Mouse (Mus musculus) heart, adult 2 months (tissue): ENCODE data around the gene Mrpl23.

Experiments
- CTCF ChIP-seq: fragments of 200-600 bp; IDR thresholded peaks from 2 replicates; pipeline ENCODE4 v1.8.1; 2022; ENCODE audit warnings: antibody characterized with exemption, mild to moderate bottlenecking, moderate library complexity
- EP300 ChIP-seq: fragments of 200-500 bp; IDR thresholded peaks from 2 replicates; pipeline ENCODE4 v1.6.1; 2011; ENCODE audit warnings: low read depth, low read length, control low read depth; ENCODE audit not compliant: insufficient read depth
- POLR2A ChIP-seq: fragments of 200-500 bp; IDR thresholded peaks from 2 replicates; pipeline ENCODE4 v1.6.1; 2011; ENCODE audit warnings: mild to moderate bottlenecking, low read depth, low read length, control low read depth; ENCODE audit not compliant: insufficient read depth

DNA sequence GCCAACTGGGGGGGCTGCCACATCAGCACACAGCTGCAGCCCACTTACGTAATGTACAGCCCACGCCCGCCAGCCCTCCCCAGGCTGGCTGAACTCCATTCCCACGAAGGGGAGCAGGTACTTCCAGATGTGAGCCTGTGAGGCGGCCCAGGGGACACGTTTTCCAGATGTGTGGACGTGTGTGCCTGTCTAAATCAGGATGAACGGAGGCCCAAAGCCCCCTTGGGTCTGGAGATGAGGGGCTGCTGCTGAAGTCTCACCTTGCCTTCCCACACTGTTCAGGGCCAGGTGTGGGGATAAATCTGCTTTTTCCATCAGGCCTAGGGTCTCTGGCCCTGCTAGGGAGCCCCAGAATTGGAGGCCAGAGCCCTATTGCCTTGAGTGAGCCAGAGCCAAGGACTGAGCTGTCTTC is 45.7 kb upstream of the Mrpl23 start:
- TF ChIP-seq POLR2A: no peak
- TF ChIP-seq CTCF: no peak
- no peak for TF ChIP-seq EP300
